In genomic region chr4:43477857-43478533, GRCm38 (mm10) we compare ENCODE assay signal across 8 mouse cellular contexts. TPM values are rescaled to one million over a fixed set of nuclear protein-coding genes. Genes with fewer than 3 reads are reported as not detected.
DNase-seq lines count a peak whose midpoint lies in the region; ATAC-seq and TF ChIP-seq lines count a peak whose summit lies in the region.

No protein-coding gene starts in this region.

- no peak overlapping the region for H3K27ac ChIP-seq in embryonic fibroblast, embryonic 13.5 days (ENCODE audit: insufficient read depth, low read length)
- peak overlapping the region; percentile 86 for H3K27ac ChIP-seq in heart, embryonic 10.5 days
- no peak overlapping the region for H3K27ac ChIP-seq in kidney, embryonic 14.5 days (ENCODE audit: low read depth, low read length)
- peak overlapping the region; percentile 48; the same call in 1 of the 2 replicates for H3K27ac ChIP-seq in limb, embryonic 15.5 days
- no peak overlapping the region for H3K27ac ChIP-seq in midbrain, postnatal 0 days (ENCODE audit: low read depth, low read length)

- peaks cover 10% of the 10 kb centered on the region for H3K27me3 ChIP-seq in heart, embryonic 10.5 days (ENCODE audit: insufficient read depth, poor library complexity, severe bottlenecking)
- H3K27me3 ChIP-seq in kidney, embryonic 14.5 days (ENCODE audit: control insufficient read depth, insufficient read depth, low read length) = no peaks in the 10 kb centered on the region
- no peaks in the 10 kb centered on the region for H3K27me3 ChIP-seq in limb, embryonic 15.5 days
- H3K27me3 ChIP-seq in midbrain, postnatal 0 days (ENCODE audit: insufficient read depth, low read length) = no peaks in the 10 kb centered on the region

- H3K9me3 ChIP-seq in heart, embryonic 10.5 days = no peaks in the 10 kb centered on the region
- no peaks in the 10 kb centered on the region for H3K9me3 ChIP-seq in kidney, embryonic 14.5 days (ENCODE audit: control insufficient read depth, low read length)
- no peaks in the 10 kb centered on the region for H3K9me3 ChIP-seq in limb, embryonic 15.5 days
- H3K9me3 ChIP-seq in midbrain, postnatal 0 days (ENCODE audit: low read length) = no peaks in the 10 kb centered on the region

- peak; percentile 40 for TF ChIP-seq POLR2A in embryonic fibroblast, embryonic 13.5 days (IDR thresholded peaks at IDR 0.05; ENCODE audit: low read depth, low read length)

- peak; percentile 96 for DNase-seq in 416B (ENCODE audit: low read depth)
- DNase-seq in brain, adult 2 months (ENCODE audit: low read depth, low spot score) = peak; percentile 96
- peak; percentile 94 for DNase-seq in heart, embryonic 10.5 days (ENCODE audit: low spot score)
- DNase-seq in midbrain, postnatal 0 days (ENCODE audit: low spot score) = peak; percentile 94
- DNase-seq in spleen, postnatal 14 days (ENCODE audit: low spot score in 2 of 2) = peak; percentile 76 to 83

- 13% methylated on average over 11 of the region's 11 CpGs for WGBS in heart, embryonic 10.5 days
- 17% methylated on average over 11 of the region's 11 CpGs for WGBS in kidney, embryonic 14.5 days
- WGBS in limb, embryonic 15.5 days = 22% methylated on average over 11 of the region's 11 CpGs
- 19% methylated on average over 11 of the region's 11 CpGs for WGBS in midbrain, postnatal 0 days

- ATAC-seq in kidney, embryonic 14.5 days (ENCODE audit: low FRiP score, low TSS enrichment) = peak; percentile 92
- ATAC-seq in limb, embryonic 15.5 days (ENCODE audit: insufficient number of reproducible peaks, low FRiP score, low TSS enrichment, low read depth) = peak; percentile 82
- ATAC-seq in midbrain, postnatal 0 days (ENCODE audit: low FRiP score) = peak; percentile 93

- H3K4me3 ChIP-seq in embryonic fibroblast, embryonic 13.5 days (ENCODE audit: insufficient read depth, low read length) = no peak overlapping the region
- peak overlapping the region; percentile 50 for H3K4me3 ChIP-seq in heart, embryonic 10.5 days
- H3K4me3 ChIP-seq in kidney, embryonic 14.5 days (ENCODE audit: low read length) = peak overlapping the region; percentile 25
- peak overlapping the region; percentile 28 for H3K4me3 ChIP-seq in limb, embryonic 15.5 days
- peak overlapping the region; percentile 26; the same call in 1 of the 2 replicates for H3K4me3 ChIP-seq in midbrain, postnatal 0 days (ENCODE audit: low read depth, low read length)

- peak; percentile 32; the same call in 1 of the 2 replicates for TF ChIP-seq CTCF in embryonic fibroblast, embryonic 13.5 days (IDR thresholded peaks at IDR 0.05; ENCODE audit: borderline replicate concordance, insufficient read depth, low read length)
- peak; percentile 68 for TF ChIP-seq CTCF in midbrain, postnatal 0 days (IDR thresholded peaks at IDR 0.05)

- peak overlapping the region; percentile 40 for H3K4me2 ChIP-seq in kidney, embryonic 14.5 days (replicated peaks; ENCODE audit: low read depth, low read length)
- H3K4me2 ChIP-seq in limb, embryonic 15.5 days = peak overlapping the region; percentile 38
- peak overlapping the region; percentile 45 for H3K4me2 ChIP-seq in midbrain, postnatal 0 days (ENCODE audit: low read depth, low read length, poor library complexity, severe bottlenecking)

- H3K4me1 ChIP-seq in embryonic fibroblast, embryonic 13.5 days (ENCODE audit: control insufficient read depth, insufficient read depth, low read length) = no peaks in the 10 kb centered on the region
- peaks cover 17% of the 10 kb centered on the region for H3K4me1 ChIP-seq in heart, embryonic 10.5 days
- H3K4me1 ChIP-seq in kidney, embryonic 14.5 days (ENCODE audit: control insufficient read depth, insufficient read depth, low read length) = peaks cover 3% of the 10 kb centered on the region; the same call in 1 of the 2 replicates
- H3K4me1 ChIP-seq in limb, embryonic 15.5 days = peaks cover 5% of the 10 kb centered on the region
- no peaks in the 10 kb centered on the region for H3K4me1 ChIP-seq in midbrain, postnatal 0 days (ENCODE audit: insufficient read depth, low read length)

- no peaks in the 10 kb centered on the region for H3K36me3 ChIP-seq in heart, embryonic 10.5 days
- H3K36me3 ChIP-seq in kidney, embryonic 14.5 days (ENCODE audit: control insufficient read depth, insufficient read depth, low read length) = no peaks in the 10 kb centered on the region
- no peaks in the 10 kb centered on the region for H3K36me3 ChIP-seq in limb, embryonic 15.5 days
- H3K36me3 ChIP-seq in midbrain, postnatal 0 days (ENCODE audit: insufficient read depth, low read length) = no peaks in the 10 kb centered on the region

- H3K9ac ChIP-seq in kidney, embryonic 14.5 days (ENCODE audit: low read depth, low read length) = peak overlapping the region; percentile 40; the same call in 1 of the 2 replicates
- no peak overlapping the region for H3K9ac ChIP-seq in limb, embryonic 15.5 days
- no peak overlapping the region for H3K9ac ChIP-seq in midbrain, postnatal 0 days (replicated peaks; ENCODE audit: low read length, poor library complexity, severe bottlenecking)

RNA-seq across cellular contexts. Expression of gene Sit1, which starts 5.5 kb away (rescaled TPM):
- polyA plus RNA-seq in embryonic fibroblast, embryonic 13.5 days (2011; ENCODE audit: insufficient read length, low read depth, missing spikeins) = not detected in 2 replicates
- not detected in 2 replicates for polyA plus RNA-seq in heart, embryonic 10.5 days (2016; fragmentation: Nextera tagmentation; extraction: Ambion mirVana)
- not detected in 2 replicates for polyA plus RNA-seq in kidney, embryonic 14.5 days (2014; fragmentation: Nextera tagmentation; extraction: Ambion mirVana)
- not detected in 2 replicates for polyA plus RNA-seq in limb, embryonic 15.5 days (2015; fragmentation: Nextera tagmentation; extraction: Ambion mirVana)
- total RNA-seq in midbrain, postnatal 0 days (2014; rRNA removed) = not detected in 2 replicates
- polyA plus RNA-seq in midbrain, postnatal 0 days (2015; fragmentation: Nextera tagmentation; extraction: Ambion mirVana) = not detected in 2 replicates

RNA-seq across cellular contexts. Expression of gene Ccdc107, which starts 14.7 kb away (rescaled TPM):
- 32.5 and 39.2 TPM in 2 replicates for polyA plus RNA-seq in embryonic fibroblast, embryonic 13.5 days (2011; ENCODE audit: insufficient read length, low read depth, missing spikeins)
- polyA plus RNA-seq in heart, embryonic 10.5 days (2016; fragmentation: Nextera tagmentation; extraction: Ambion mirVana) = 67.2 and 71.7 TPM in 2 replicates
- polyA plus RNA-seq in kidney, embryonic 14.5 days (2014; fragmentation: Nextera tagmentation; extraction: Ambion mirVana) = 59.4 and 72.2 TPM in 2 replicates
- polyA plus RNA-seq in limb, embryonic 15.5 days (2015; fragmentation: Nextera tagmentation; extraction: Ambion mirVana) = 78.9 and 81.9 TPM in 2 replicates
- 74.0 and 77.4 TPM in 2 replicates for total RNA-seq in midbrain, postnatal 0 days (2014; rRNA removed)
- 107 and 120 TPM in 2 replicates for polyA plus RNA-seq in midbrain, postnatal 0 days (2015; fragmentation: Nextera tagmentation; extraction: Ambion mirVana)

RNA-seq across cellular contexts. Expression of gene Arhgef39, which starts 21.5 kb away (rescaled TPM):
- polyA plus RNA-seq in embryonic fibroblast, embryonic 13.5 days (2011; ENCODE audit: insufficient read length, low read depth, missing spikeins) = 5.4 and 12.8 TPM in 2 replicates
- 39.9 and 40.1 TPM in 2 replicates for polyA plus RNA-seq in heart, embryonic 10.5 days (2016; fragmentation: Nextera tagmentation; extraction: Ambion mirVana)
- polyA plus RNA-seq in kidney, embryonic 14.5 days (2014; fragmentation: Nextera tagmentation; extraction: Ambion mirVana) = 36.4 and 38.2 TPM in 2 replicates
- polyA plus RNA-seq in limb, embryonic 15.5 days (2015; fragmentation: Nextera tagmentation; extraction: Ambion mirVana) = 35.2 and 37.5 TPM in 2 replicates
- 1.3 and 16.1 TPM in 2 replicates for total RNA-seq in midbrain, postnatal 0 days (2014; rRNA removed)
- 2.3 and 2.8 TPM in 2 replicates for polyA plus RNA-seq in midbrain, postnatal 0 days (2015; fragmentation: Nextera tagmentation; extraction: Ambion mirVana)

RNA-seq across cellular contexts. Expression of gene Cd72, which starts 23.6 kb away (rescaled TPM):
- polyA plus RNA-seq in embryonic fibroblast, embryonic 13.5 days (2011; ENCODE audit: insufficient read length, low read depth, missing spikeins) = 3.8 TPM in 1 of 2 replicates, not detected in the other
- polyA plus RNA-seq in heart, embryonic 10.5 days (2016; fragmentation: Nextera tagmentation; extraction: Ambion mirVana) = 0.70 and 1.4 TPM in 2 replicates
- polyA plus RNA-seq in kidney, embryonic 14.5 days (2014; fragmentation: Nextera tagmentation; extraction: Ambion mirVana) = 5.1 and 5.2 TPM in 2 replicates
- 4.1 and 4.2 TPM in 2 replicates for polyA plus RNA-seq in limb, embryonic 15.5 days (2015; fragmentation: Nextera tagmentation; extraction: Ambion mirVana)
- not detected in 2 replicates for total RNA-seq in midbrain, postnatal 0 days (2014; rRNA removed)
- polyA plus RNA-seq in midbrain, postnatal 0 days (2015; fragmentation: Nextera tagmentation; extraction: Ambion mirVana) = 5.2 and 5.4 TPM in 2 replicates

RNA-seq across cellular contexts. Expression of gene Car9, which starts 28.8 kb away (rescaled TPM):
- 0.48 and 2.0 TPM in 2 replicates for polyA plus RNA-seq in embryonic fibroblast, embryonic 13.5 days (2011; ENCODE audit: insufficient read length, low read depth, missing spikeins)
- polyA plus RNA-seq in heart, embryonic 10.5 days (2016; fragmentation: Nextera tagmentation; extraction: Ambion mirVana) = 1.4 and 1.7 TPM in 2 replicates
- 0.80 and 1.3 TPM in 2 replicates for polyA plus RNA-seq in kidney, embryonic 14.5 days (2014; fragmentation: Nextera tagmentation; extraction: Ambion mirVana)
- 4.1 and 6.8 TPM in 2 replicates for polyA plus RNA-seq in limb, embryonic 15.5 days (2015; fragmentation: Nextera tagmentation; extraction: Ambion mirVana)
- 0.05 and 0.52 TPM in 2 replicates for total RNA-seq in midbrain, postnatal 0 days (2014; rRNA removed)
- 0.69 and 1.1 TPM in 2 replicates for polyA plus RNA-seq in midbrain, postnatal 0 days (2015; fragmentation: Nextera tagmentation; extraction: Ambion mirVana)

Comparison
In these comparisons a context has a peak if more than half of its experiments do, and no peak if none do; other contexts are left out.
1. H3K27ac ChIP-seq: peak in heart, embryonic 10.5 days (single experiment) and limb, embryonic 15.5 days (single experiment); none in embryonic fibroblast, embryonic 13.5 days (single experiment), kidney, embryonic 14.5 days (single experiment) and midbrain, postnatal 0 days (single experiment).
2. Peak in every context shown above with its lines, with median percentiles within 50 percentile points of each other: DNase-seq, ATAC-seq and H3K4me2 ChIP-seq.